Mouse (Mus musculus): ENCODE results near the gene Tmem39a.
A peak's percentile ranks its signal among the peaks of the same experiment; 100 is the strongest.

Tmem39a gene

DNA sequence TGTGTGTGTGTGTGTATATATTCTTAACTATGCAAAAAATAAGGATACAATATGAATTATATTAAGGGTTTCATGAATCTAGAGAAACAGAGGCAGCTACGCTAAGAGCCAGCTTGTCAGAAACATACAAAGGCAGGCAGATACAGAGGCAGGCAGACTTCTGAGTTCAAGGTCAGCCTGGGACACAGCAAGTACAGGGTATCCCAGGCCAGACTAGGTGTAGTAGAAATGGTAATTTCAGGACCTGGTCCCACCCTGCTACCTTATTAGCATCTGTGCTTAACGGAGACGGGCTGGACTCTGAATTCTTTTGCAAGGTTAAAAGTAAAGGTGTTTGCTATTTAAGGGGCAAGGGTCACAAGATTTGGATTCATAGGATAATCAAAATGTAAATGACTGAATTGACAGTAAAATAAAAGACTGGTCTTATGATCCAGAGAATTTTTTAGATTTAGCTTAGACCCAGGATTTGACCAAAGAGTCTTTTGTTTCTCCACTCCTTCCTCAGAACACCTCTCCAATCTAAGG, at the start of gene Tmem39a:
Tmem39a (plus strand) TSS at position 478 of the 528 bp plus-strand sequence.
- no peak for DNase-seq (ENCODE audit: low spot score in 2 of 2)

DNA sequence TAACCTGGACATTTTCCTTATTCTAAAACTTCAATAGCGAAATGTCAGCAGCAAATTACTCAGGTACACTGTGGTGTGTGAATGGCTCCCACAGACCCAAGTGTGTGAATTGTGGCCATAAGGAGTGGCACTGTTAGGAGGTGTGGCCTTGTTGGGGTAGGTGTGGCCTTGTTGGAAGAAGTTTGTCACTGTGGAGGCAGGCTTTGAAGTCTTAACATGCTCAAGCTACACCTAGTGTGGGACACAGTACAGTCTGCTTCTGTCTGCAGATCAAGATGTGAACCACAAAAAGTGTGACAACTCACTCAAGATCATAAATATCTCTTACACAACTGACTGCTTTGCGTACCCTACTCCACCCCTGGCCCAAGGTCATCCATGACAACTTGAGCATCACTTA, 47.7 kb upstream of the Tmem39a start:
- DNase-seq (ENCODE audit: low spot score in 2 of 2), result no peak

DNA sequence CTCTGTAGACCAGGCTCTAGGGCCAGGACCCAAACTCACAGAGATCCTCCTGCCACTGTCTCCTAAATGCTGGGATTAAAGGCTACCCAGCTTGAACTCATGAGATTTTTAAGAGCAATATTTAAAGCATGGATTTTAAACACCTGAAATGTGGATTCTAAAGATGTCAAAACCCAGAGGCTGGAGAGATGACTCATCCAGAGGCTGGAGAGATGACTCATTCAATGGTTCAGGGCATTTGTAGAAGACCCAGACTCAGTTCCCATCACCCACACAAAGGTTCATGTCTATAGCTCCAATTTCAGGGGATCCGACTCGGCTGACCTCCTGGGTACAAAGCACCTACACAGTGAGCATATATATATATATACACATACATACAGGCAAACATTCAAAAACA, 39.4 kb upstream of the Tmem39a start:
- DNase-seq (ENCODE audit: low spot score in 2 of 2), result no peak

DNA sequence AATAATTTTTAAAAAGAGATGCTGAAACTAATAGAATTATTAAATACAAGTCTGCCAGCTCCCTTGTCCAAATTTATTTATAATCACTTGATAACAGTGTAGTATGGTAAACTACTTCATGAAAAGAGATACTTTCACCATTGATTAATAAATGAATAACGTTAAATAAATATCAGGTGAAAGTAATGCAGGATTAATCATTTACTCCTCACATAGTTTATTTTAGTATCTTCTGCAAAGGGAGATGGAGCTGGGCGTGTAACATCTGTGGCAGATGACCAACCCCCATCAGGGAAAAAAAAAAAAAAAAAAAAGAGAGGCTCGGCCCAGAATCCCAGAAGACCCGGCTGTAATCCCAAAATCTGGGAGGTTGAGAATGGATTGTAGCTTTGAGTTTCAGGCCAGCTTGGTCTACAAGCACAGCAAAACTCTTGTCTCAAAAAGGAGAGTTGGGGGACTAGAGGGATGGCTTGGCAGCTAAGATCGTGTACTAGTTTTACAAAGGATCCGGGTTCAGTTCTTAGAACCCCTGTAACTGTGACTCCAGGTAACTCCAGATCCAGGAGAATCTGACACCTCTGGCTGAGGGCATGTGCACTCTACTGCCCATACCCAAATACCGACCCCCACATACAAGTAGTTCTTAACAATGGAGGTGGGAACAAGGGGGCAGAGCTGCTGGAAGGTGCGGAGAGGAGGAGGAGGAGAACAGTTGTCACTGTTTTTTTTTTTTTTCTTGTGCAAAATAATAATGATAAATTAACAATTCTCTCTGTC, 37.1 kb upstream of the Tmem39a start:
- DNase-seq (ENCODE audit: low spot score in 2 of 2), result no peak

DNA sequence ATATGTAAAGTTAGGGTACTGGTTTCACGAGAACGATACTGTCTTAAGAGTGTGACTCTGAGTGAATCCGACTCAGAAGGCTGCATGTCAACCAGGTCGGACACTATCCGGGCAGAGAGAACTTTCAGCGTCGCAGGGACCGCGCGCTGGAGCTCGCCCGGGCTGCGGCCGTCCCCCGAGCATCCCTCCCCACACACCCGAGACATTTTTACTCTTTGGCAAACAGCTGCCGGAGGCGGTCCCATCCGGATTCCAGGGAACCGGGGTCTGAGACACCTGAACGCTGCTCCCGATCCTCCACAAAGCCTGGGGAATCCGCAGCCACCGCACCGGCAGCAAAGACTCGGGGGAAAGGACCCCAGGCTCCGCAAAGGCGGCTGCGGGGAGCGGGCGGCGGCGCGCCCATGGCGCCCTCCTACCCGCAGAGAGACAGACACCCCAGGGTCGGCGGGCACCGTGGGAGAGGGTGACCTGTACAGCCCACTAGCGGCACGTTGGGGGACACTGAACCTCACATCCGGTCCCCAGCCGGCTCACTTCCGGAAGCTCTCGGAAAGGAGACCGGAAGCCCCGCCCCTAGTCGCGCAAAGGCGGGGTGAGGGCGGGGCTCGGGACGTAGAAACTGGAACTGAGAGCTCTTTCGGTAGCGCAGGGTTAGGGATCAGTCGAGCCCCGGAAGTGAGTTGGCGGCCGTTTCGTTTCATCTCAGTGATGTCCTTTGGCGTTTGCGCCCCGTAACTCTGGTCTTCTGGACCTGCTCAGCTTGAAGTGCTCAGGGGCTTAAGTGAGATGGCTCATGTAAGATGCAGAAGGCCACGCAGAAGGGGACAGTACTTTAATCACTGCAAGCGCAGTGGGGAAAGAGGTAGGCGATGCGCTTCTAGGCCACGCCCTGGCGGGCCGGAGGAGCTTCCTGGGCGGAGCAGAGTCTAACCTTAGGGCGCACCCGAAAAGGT, 36.1 kb upstream of the Tmem39a start, which contains the start of gene Timmdc1:
Timmdc1 (minus strand) TSS at position 535 of the 956 bp plus-strand sequence.
- peak; percentile 89 to 92 for DNase-seq (ENCODE audit: low spot score in 2 of 2)

DNA sequence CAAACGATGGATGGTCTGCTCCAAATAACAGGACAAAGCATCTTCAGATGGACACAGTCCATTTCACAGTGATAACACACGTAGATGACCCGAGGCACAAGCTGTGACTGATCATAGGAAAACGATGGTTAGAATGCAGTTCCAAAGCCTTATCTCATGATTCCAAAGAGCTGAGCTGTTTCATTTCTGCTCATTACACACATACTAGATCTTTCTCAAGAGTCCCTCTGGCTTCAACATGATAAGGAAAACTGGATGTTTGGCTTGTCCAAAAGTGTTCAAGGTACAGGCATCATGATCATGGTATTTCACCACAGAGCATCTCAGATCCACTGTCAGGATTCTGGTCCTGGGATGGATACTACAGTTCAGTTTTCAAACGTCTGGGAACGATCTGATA, 32.2 kb upstream of the Tmem39a start:
- no peak for DNase-seq (ENCODE audit: low spot score in 2 of 2)

DNA sequence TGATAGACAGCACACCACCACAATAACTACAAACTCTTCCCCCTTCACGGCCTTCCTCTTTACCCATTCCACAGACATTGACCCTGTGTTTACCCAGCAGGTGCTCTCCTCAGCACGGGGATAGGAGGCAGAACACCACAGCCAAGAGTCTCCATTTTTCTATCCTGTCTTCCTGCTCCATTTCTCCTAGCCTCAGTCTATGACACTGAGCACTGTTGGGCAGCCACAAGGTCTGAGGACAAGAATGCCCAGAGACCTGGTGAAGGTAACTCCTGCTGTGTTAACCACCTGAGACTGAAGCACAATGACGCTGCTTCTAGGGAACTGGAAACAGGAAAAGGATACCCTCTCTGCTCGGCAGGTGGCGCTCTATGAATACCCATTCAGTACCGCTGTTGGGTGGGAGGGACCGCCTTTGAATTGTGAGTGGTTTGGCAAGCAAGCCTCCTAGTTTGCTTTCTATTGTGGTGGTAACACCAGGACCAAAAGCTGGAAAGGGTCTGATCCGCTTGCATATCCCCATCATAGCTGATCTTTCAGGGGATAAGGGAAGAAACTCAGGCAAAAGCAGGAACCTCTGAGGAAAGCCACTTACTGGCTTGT, 21.9 kb upstream of the Tmem39a start:
- DNase-seq (ENCODE audit: low spot score in 2 of 2), result peak; percentile 35 to 61

DNA sequence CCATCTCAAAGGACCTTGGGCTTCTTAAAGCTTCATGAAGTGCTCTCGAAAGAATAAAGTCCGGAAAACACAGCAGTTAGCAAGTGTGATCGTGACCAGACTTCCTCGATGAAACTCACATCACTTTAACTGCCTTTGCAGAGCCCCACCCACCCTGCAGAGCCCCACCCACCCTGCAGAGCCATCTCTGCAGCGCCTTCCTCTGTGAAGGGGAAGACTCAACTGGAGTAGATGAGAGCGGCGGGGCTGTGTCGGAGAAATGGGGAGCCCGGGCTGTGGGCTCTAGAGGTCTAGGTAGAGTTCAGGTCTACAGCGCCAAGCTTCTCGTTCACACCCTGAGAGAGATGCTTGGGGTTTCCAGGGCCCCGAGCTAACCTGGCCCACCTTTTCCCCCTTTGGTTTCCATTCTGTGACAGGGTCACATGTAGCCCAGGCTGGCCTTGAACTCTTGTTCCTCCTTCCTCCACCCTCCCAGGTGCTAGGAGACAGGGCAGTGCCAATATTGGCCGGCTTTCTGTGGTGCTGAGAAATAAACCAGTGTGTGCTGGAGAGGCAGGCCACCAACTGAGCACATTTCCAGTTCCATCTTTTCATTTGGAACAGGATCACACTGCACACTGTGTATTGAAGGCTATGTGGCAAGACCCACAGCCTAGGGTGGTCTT, 19.6 kb upstream of the Tmem39a start:
- DNase-seq (ENCODE audit: low spot score in 2 of 2), result no peak

DNA sequence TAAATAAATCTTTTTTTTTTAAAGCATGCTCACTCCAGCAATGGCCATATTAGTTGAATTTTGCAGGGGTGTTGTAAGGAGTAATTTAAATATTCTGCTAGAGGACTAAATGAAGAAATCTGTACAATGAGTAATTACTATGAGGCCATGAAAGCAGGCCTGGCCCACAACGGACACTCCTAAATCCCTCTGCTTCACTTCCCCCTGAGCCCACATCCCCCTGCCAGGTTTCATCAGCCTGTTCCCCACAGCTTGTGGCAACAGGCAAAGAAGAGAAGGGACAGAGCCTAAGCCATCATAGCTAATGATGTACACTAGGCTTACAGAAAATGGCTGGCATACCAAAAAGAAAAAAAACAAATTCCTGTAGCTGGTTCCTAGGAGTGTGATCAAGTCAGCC, 10.5 kb upstream of the Tmem39a start:
- DNase-seq (ENCODE audit: low spot score in 2 of 2), result no peak

DNA sequence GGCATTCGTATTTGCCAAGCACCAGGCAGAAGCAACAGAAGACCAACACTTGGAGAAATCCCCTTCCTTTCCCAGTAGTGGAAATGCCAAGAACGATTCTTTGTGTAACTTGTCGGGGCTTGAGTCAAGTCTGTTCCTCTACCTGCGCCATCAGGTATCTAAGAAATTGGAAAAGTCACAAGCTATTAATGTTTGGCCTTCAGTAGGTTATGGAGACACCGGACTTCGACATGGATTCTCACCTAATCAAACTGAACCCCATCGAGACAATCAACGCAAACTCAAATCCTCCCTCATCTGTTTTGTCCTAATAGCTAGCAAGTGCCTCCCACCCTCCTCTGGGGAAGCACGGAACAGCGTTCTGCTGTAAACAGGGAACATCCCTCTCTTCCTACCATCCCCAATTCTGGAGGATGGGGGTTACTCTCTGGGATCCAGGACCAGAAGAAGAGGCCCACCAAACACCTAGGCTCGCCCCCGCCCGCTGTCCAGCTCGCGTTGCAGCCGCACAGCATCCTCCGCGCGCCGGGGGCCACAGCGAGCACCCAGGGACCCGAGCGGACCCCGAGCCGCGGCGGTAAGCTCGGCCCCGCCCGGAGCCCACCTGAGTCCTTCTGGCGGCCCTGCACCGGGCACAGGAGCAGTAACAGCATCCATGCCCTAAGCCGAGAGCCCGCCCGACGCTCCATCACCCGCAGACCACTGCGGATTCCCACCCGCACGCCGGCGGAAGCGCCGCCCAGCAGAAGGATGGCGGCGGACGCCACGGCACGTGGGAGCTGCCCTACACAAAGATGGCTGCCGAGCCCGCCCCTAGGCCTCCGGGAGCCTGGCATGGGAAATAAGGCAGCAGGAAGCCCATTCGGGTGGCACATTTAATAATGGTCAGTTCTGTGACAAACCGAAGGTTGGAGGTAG, 8.8 kb upstream of the Tmem39a start, which contains the start of gene Poglut1:
Poglut1 (minus strand) TSS at position 780 of the 918 bp plus-strand sequence.
- peak; percentile 63 to 69 for DNase-seq (ENCODE audit: low spot score in 2 of 2)

DNA sequence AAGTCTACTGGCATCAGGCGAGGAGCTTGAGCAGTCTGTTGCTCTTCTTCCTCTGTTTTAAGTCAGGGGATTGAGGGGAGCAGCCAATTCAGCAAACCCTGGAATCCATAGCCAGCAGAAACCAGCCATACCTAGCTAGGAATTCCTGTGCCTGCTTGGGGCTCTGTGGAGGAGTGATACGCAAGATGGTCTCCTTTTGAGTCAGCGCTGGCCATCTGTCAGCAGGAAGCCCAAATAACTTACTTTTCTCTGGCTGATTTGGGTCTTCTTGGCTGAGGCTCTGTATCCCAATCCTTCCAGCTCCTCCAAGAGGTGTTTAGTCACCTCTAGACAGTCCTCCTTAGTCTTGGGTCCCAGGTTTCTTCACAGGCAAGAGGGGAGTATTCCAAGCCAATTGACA, 2.5 kb upstream of the Tmem39a start:
- DNase-seq (ENCODE audit: low spot score in 2 of 2), result no peak

DNA sequence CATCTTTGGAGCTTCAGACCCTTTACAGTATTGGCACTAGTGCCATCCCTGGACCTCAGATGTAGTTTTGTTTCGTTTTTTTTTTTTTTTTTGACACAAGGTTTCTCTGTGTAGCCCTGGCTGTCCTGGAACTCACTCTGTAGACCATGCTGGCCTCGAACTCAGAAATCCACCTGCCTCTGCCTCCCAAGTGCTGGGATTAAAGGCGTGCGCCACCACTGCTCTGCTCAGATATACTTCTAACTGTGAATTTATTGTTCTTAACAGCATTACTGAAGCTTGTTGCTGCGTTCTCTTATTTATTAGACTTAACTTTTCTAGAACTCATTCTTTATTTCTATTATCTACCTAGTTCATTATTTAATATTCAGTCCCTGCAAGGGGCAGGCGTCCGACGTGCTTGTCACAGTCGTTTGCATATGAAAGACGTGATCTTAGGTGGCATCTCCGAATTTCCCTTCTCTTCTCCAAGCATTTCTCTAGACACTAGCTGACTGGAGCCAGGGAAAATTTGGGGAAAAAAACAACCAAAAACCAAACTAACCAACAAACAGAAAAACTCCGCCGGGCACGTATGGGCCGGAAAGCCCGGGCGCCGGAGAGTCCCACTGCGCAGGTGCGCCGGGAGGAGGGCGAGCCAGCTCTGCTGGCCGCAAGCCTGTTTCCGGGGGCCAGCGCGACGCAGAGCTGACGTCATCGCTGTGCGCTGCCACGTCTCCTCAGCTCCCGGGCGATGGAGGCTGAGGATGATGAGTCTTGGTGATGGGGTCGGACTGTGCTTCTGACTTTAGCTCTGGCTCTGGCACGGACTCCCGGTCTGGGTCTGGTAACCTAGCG, 3.9 kb downstream of the Tmem39a start:
- peak; percentile 90 for DNase-seq (ENCODE audit: low spot score in 2 of 2)

DNA sequence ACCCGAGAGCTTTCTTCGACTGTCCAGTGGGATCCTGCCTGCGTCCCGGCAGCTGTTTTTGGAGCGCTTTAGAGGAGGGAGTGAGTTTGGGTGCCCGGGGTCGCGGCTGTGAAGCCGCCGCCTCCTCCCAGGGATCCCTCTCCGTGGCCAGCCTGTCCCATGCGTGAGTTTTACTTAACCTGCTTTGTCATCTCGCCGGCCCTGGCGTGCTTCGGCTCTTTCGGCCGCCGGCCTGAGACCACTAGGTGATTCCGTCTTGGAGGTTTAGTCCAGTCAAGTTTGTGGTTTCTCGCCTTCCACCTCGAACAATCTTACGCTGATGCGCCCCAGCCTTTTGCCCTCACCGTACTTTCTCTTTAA, 4.5 kb downstream of the Tmem39a start:
- no peak for DNase-seq (ENCODE audit: low spot score in 2 of 2)

DNA sequence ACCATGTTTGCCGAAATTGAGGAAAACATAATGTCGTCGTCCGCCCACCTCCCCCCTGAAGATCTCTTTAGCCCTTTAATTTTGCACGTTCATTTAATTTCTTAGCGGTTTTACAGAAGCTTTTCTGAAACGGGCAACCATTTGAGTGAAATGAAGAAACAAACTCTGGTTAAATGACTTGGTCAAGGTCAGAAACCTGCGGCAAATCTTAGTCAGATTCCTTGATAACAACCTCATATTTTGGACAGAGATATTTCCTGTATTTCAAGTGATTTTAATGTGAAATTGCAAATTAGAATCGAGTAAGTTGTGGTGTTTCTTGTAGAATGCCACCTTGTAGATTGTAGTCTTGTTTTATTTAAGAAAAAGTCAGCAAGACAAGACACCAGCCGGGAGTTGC, 5.0 kb downstream of the Tmem39a start:
- no peak for DNase-seq (ENCODE audit: low spot score in 2 of 2)

DNA sequence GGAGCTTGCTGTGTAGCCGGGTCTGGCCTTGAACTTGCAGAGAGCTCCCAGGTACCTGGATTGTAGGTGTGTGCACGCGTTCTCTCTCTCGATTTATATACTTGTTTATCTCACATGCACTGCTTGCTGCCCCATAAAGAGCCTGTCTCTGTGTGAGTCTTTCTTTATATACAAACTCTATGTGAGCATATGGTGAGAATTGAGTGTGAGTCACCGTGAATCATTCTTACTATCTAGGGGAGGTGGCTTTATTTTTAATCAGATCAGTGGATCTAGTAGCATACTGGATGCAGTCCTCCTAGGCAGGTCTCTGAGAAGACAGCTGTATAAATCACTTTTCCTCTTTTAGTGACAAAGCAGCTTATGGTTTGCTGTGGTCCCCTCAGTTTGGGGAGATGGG, 9.7 kb downstream of the Tmem39a start:
- DNase-seq (ENCODE audit: low spot score in 2 of 2), result no peak

DNA sequence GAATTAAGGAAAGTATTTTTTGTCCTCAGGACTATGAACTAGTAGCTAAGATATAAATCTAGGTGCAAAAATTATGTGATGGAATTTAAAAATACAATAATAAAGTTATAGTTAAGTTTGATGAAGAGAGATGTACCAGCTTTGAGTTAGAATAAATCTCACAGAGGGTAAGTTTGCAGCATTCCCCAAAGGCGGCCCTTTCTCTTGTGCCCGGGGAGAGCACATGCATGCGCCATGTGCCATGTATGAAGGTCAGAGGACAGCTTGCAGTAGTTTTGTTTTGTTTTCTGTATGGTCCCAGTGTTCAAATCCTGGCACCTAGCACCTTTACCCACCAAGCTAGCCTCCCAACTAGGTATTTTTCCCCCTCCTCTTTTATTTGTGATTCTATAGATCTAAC, 13.0 kb downstream of the Tmem39a start:
- DNase-seq (ENCODE audit: low spot score in 2 of 2), result no peak

DNA sequence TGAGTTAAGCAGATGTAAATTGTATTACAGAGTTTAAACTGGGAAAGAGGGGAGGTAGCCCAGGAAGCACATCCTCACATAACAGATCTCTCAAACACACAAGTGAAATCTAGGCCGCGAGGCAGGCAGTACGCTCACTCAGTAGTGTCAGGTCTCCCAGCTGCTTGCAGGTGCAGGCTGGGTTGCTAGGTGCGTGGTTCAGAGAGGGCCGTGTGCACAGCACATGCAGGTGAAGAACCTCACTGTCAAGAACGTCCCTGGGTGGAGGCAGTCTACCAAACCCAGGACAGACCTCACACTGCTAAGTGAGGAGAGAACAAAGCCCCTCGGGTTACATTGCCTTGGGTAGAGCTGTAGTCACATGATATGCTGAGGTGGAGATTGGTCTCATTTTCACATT, 26.3 kb downstream of the Tmem39a start:
- no peak for DNase-seq (ENCODE audit: low spot score in 2 of 2)

DNA sequence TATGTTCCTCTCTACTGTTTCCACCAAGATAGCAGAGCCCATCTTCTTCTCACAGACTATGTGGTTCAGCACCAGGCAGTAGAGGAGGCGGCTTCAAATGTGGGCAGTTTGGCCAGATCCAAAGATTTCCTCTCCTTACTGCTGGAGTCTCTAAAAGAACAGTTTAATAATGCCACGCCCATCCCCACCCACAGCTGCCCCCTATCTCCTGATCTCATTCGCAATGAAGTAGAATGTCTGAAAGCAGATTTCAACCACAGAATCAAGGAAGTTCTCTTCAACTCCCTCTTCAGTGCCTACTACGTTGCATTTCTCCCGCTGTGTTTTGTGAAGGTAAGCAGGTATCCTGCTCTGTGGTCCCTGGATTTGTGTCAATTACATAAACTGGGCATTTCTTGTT, 26.7 kb downstream of the Tmem39a start:
- no peak for DNase-seq (ENCODE audit: low spot score in 2 of 2)

DNA sequence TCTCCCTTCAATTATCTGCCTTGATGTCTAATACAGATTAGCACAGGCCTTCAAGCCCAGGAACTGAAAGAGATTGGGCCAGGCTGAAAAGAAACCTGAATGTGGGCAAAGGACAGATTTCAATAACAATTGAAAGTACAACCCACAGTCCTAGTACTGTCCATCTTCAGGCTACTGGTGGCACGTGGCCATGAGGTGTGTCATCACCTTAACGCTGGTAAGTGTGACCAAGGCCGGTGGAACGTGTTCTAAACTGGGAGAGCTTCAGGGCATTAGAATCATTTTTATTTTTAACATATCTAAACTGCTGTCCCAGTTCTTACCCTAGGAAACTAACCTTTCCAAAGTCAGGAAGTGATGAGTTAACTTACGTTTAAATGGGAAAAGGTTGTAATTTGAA, 28.7 kb downstream of the Tmem39a start:
- no peak for DNase-seq (ENCODE audit: low spot score in 2 of 2)

DNA sequence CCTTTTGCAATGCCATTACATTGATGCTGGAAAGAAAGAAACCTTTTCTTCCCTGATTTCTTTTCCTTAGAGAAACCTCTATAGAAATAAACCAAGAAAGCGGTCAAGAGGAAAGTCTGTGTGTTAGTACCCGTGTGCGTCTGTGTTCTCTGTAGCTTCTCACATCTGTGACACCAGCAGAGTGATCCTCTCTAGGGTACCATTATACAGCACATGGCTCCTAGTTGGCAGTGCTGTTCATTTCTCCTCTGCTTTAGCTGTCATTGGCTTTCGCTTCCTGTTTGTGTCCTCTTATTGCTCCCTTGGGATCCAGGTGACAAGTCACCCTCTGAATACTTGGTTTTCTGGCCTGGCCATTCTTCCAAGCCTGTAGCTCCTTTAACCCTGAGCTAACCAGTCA, 29.1 kb downstream of the Tmem39a start:
- DNase-seq (ENCODE audit: low spot score in 2 of 2), result no peak
